Mouse (Mus musculus): ENCODE results near the gene Rnh1. TPM values are rescaled to one million over a fixed set of nuclear protein-coding genes. Genes with fewer than 3 reads are reported as not detected.

Rnh1 gene
- polyA plus RNA-seq, 1 experiment = 227 TPM

Other genes with a start within 250 kb of the Rnh1 start
- 25.9 and 33.1 TPM in 2 replicates for gene Pgghg, start 231.5 kb downstream of the Rnh1 start, polyA plus RNA-seq (2012; rRNA removed)
- gene Ifitm5, start 222.6 kb downstream of the Rnh1 start, polyA plus RNA-seq (2012; rRNA removed) = 0.84 and 1.7 TPM in 2 replicates
- gene Gm45717, start 216.9 kb downstream of the Rnh1 start, polyA plus RNA-seq (2012; rRNA removed) = 0.36 and 0.74 TPM in 2 replicates
- gene Ifitm2, start 216.9 kb downstream of the Rnh1 start, polyA plus RNA-seq (2012; rRNA removed) = 841 and 986 TPM in 2 replicates
- gene Ifitm1, start 205.6 kb downstream of the Rnh1 start, polyA plus RNA-seq (2012; rRNA removed) = 73.9 and 89.5 TPM in 2 replicates
- gene Ifitm3, start 162.1 kb downstream of the Rnh1 start, polyA plus RNA-seq (2012; rRNA removed) = 421 and 433 TPM in 2 replicates
- 10.2 and 16.1 TPM in 2 replicates for gene Ifitm6, start 154.9 kb downstream of the Rnh1 start, polyA plus RNA-seq (2012; rRNA removed)
- not detected in 2 replicates for gene Gm17387, start 143.7 kb downstream of the Rnh1 start, polyA plus RNA-seq (2012; rRNA removed)
- gene B4galnt4, start 111.8 kb downstream of the Rnh1 start, polyA plus RNA-seq (2012; rRNA removed) = 7.7 and 8.9 TPM in 2 replicates
- gene Pkp3, start 94.6 kb downstream of the Rnh1 start, polyA plus RNA-seq (2012; rRNA removed) = 21.5 and 23.5 TPM in 2 replicates
- gene Sigirr, start 72.3 kb downstream of the Rnh1 start, polyA plus RNA-seq (2012; rRNA removed) = 22.0 and 23.1 TPM in 2 replicates
- 4.1 TPM in 2 replicates for gene Ano9, start 55.1 kb downstream of the Rnh1 start, polyA plus RNA-seq (2012; rRNA removed)
- gene Ptdss2, start 50.5 kb downstream of the Rnh1 start, polyA plus RNA-seq (2012; rRNA removed) = 42.3 and 42.8 TPM in 2 replicates
- gene Hras, start 21.1 kb upstream of the Rnh1 start, polyA plus RNA-seq (2012; rRNA removed) = 78.5 and 89.2 TPM in 2 replicates
- 12.7 and 12.9 TPM in 2 replicates for gene Lrrc56, start 21.3 kb upstream of the Rnh1 start, polyA plus RNA-seq (2012; rRNA removed)
- gene Lmntd2, start 41.2 kb upstream of the Rnh1 start, polyA plus RNA-seq (2012; rRNA removed) = 13.0 and 13.1 TPM in 2 replicates
- gene Rassf7, start 43.0 kb upstream of the Rnh1 start, polyA plus RNA-seq (2012; rRNA removed) = 60.9 and 68.6 TPM in 2 replicates
- gene Phrf1, start 55.9 kb upstream of the Rnh1 start, polyA plus RNA-seq (2012; rRNA removed) = 22.7 and 40.8 TPM in 2 replicates
- gene Irf7, start 93.6 kb upstream of the Rnh1 start, polyA plus RNA-seq (2012; rRNA removed) = 53.6 and 59.7 TPM in 2 replicates
- 3.1 and 16.2 TPM in 2 replicates for gene Cdhr5, start 103.9 kb upstream of the Rnh1 start, polyA plus RNA-seq (2012; rRNA removed)
- 5.1 and 8.1 TPM in 2 replicates for gene Sct, start 106.3 kb upstream of the Rnh1 start, polyA plus RNA-seq (2012; rRNA removed)
- gene Drd4, start 119.1 kb upstream of the Rnh1 start, polyA plus RNA-seq (2012; rRNA removed) = 3.9 and 5.1 TPM in 2 replicates
- 18.7 and 18.9 TPM in 2 replicates for gene Deaf1, start 154.8 kb upstream of the Rnh1 start, polyA plus RNA-seq (2012; rRNA removed)
- gene Tmem80, start 154.9 kb upstream of the Rnh1 start, polyA plus RNA-seq (2012; rRNA removed) = 48.1 and 48.9 TPM in 2 replicates
- 21.5 and 22.3 TPM in 2 replicates for gene Eps8l2, start 166.0 kb upstream of the Rnh1 start, polyA plus RNA-seq (2012; rRNA removed)
- gene Taldo1, start 219.3 kb upstream of the Rnh1 start, polyA plus RNA-seq (2012; rRNA removed) = 324 and 438 TPM in 2 replicates
- gene Gatd1, start 241.3 kb upstream of the Rnh1 start, polyA plus RNA-seq (2012; rRNA removed) = 103 and 109 TPM in 2 replicates

All from gonadal fat pad, adult 2 months (tissue).